Mouse (Mus musculus) brain, adult 2 months (tissue): ENCODE data around the gene Hydin.

Experiments used
- DNase-seq: peaks from one replicate; pipeline ENCODE4 v3.0.0; 2011; ENCODE audit warnings: low read depth, low spot score

The Hydin gene

GRCm38 (mm10) chr8:110444276-110444675 lies 177.5 kb downstream of the Hydin start:
- DNase-seq, result no peak

DNA sequence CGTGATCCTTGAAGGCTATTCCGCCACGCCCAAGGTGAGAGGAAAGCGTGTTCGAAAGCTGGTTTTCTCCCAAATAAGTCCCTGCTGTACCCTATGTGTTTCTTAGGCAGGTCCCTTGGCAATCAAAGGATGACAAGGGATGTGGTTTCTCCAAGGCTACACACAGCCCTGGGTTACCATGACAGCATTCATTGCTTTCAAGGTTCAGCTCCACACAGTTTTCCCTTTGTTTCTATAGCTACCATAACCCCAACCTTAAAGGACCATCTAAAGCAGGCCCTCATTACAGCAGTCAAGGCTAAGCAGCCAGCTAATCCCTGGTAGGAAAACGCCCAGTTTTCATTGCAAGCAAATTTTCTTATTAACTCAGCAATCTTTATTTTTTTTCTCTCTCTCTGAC lies 183.7 kb downstream of the Hydin start:
- DNase-seq, result peak; percentile 10

DNA sequence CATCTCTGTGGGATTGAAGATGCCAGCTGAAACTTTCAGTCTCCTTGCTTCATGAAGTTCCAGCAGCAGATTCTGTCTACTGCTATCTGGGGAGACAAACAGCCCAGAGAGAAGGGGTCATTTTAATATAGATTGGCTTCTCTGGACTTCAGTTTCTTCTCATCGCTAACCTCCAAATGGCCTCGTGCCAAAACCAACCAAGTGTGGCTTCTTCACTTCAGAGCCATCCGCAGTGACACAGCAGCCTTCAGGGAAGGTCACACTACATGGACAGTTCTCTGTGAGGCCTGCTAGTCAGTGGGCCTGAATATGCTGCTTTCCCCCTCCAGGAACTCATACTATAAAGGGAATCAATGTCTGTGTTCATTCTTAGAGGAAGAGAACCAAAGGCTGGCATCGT lies 187.7 kb downstream of the Hydin start:
- DNase-seq, result no peak

GRCm38 (mm10) chr8:110457424-110457823 lies 190.6 kb downstream of the Hydin start:
- DNase-seq, result no peak

DNA sequence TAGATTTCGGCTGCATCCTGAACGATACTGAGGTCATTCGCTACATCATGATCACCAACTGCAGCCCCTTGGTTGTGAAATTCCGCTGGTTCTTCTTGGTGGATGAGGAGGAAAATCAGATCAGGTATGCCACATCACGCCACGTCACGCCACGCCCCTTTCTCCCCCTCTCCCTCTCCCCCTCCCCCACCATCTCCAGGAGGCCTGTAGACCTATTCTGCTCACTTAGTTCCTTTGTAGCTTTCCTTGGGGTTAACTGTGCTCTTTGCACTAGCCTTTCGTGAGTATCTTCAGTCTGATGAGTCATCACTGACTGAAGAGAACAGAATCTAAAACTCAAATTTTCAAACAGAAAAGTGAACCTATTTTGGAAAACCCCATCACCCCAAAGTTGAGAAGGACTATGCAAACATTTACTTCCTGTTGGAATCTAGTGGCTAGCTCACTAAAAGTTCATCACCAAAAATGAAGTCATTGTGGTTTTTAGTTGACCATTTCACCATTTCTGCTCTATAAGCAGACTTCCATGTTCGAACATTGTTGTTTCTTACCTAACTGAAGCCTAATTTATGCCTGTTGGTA lies 195.9 kb downstream of the Hydin start:
- DNase-seq, result no peak

DNA sequence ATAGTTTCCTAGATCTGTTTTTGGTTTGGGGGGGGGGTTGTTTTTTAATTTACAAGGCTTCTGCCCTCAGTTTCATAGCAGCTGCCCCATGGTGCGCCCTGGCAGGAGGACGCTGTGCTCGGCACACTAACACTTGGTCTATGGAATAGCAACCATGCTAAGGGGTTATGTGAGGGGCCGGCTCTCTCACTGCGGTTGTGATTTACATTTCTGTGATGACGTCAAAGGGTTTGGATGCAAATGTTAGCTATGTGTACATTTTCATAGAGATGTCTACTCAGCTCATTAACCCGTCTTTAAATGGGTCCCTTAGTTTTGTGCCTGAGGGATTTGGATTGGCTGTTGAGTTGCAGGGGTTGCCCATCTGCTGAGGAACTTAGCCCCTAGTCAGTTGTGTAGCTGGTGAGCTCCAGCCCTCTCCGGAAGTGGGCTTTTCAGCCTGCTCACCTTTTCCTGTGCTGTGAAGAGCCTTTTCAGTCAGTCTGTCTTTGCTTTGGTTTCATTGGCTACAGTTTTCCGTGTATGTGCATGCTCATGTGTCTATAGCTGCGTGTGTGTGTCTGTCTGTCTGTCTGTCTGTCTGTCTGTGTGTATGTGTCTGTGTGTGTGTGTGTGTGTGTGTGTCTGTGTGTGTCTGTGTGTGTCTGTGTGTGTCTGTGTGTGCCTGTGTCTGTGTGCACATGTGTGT lies 197.1 kb downstream of the Hydin start:
- DNase-seq, result no peak

- DNase-seq, result peak; percentile 69
Observed at GRCm38 (mm10) chr8:110465606-110466005, 198.8 kb downstream of the Hydin start.

GRCm38 (mm10) chr8:110477256-110477655 lies 210.5 kb downstream of the Hydin start:
- no peak for DNase-seq

- peak; percentile 86 for DNase-seq
Observed at GRCm38 (mm10) chr8:110478576-110478975, 211.8 kb downstream of the Hydin start.

DNA sequence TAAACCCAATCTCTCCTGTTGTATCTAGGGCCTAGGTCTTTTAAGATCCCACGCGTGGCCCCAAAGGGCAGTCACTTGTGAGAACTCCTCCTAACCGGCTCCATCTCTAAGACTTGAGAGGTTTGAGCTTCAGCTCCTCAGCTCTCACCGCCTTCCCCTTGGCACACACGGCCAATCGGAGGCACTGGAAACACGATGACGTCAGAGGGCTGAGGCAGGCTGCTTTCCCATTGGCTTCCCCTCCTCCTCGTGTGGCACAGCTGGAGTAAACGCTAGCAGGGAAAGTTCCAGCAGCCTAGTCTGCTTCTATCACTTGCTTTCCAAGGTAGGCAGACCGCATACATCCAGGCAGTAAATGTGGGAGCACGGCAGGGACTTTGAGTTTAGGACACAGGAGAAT lies 212.6 kb downstream of the Hydin start:
- peak; percentile 15 for DNase-seq

- no peak for DNase-seq
Observed at GRCm38 (mm10) chr8:110482275-110482674, 215.5 kb downstream of the Hydin start.

- no peak for DNase-seq
Observed at GRCm38 (mm10) chr8:110485234-110485633, 218.5 kb downstream of the Hydin start.

GRCm38 (mm10) chr8:110486020-110486419 lies 219.2 kb downstream of the Hydin start:
- DNase-seq, result no peak

- no peak for DNase-seq
Observed at GRCm38 (mm10) chr8:110487644-110488043, 220.9 kb downstream of the Hydin start.

- peak; percentile 19 for DNase-seq
Observed at GRCm38 (mm10) chr8:110489344-110489743, 222.6 kb downstream of the Hydin start.

- DNase-seq, result no peak
Observed at GRCm38 (mm10) chr8:110491118-110491517, 224.3 kb downstream of the Hydin start.

GRCm38 (mm10) chr8:110496286-110496685 lies 229.5 kb downstream of the Hydin start:
- DNase-seq, result no peak

DNA sequence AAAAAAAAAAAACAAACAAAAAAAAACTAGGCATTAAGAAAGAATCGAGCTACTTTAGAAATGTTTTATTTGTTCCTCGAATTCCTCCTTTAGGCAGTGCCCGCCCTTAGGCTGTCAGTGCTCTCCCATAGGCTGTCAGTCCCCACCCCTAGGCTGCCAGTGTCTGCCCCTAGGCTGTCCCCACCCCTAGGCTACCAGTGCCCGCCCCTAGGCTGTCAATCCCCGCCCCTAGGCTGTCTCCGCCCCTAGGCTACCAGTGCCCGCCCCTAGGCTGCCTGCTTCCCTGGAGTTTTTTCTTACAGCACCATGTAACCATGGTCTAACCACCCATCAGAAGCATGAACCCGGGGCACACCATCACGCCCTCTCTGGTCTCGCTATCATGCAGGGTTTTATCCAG lies 233.5 kb downstream of the Hydin start:
- DNase-seq, result no peak

- no peak for DNase-seq
Observed at GRCm38 (mm10) chr8:110500661-110501060, 233.9 kb downstream of the Hydin start.

DNA sequence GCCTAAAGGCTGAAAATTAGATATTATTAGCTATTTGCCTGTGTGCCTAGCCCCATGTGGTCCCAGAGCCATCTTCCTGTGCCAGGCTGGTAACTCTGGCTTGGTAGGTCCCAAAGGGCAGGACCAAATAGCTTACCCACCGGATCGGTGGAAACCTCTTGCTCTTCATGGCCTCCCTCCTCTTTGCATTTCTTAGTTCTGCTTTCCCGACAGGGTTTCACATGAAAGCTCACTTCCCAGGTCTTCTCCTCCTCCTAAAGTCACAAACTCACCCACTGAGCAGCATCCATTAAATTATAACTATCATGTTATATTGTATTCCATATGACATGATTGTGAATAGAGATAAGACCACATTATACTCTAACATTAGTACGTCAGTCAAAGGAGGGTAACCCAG lies 234.6 kb downstream of the Hydin start:
- no peak for DNase-seq

DNA sequence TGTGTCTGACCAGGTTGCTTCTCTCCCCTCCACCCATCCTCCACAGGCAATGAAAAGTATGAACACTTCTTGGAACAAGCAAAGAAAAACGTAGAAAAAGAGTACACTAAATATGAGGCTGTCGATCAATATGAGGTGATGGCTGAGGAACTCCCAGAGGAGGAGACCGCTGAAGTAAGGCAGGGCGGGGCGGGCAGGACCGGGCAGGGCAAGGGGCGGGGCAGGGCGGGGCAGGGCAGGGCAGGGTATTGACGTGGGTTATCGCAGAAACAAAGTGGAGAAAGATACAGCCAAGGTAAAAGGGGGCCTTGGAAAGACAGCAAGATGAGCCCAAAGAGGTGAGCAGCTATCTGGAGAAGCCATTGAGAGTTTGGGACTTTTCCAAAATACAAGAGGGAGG lies 236.1 kb downstream of the Hydin start:
- no peak for DNase-seq

- peak; percentile 16 for DNase-seq
Observed at GRCm38 (mm10) chr8:110508766-110509165, 242.0 kb downstream of the Hydin start.

DNA sequence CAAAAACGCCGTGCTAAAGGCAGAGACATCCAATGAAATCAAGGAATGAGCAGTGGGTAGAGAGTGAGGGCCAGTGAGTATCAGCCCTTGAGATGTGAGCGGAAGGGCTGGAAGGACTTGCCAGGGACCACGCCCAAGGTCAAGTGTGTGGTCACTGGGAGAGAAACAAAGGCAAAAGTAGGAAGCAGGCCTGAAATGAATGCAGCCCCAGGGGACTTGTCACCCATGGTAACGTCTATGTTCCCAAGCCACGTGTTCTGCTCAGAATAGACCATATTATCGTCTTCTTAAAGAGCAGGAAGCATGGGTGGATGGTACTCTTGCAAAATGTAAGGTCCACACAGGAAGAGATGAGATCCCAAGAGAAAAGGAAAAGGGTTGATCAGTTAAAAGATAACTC lies 253.0 kb downstream of the Hydin start:
- no peak for DNase-seq

DNA sequence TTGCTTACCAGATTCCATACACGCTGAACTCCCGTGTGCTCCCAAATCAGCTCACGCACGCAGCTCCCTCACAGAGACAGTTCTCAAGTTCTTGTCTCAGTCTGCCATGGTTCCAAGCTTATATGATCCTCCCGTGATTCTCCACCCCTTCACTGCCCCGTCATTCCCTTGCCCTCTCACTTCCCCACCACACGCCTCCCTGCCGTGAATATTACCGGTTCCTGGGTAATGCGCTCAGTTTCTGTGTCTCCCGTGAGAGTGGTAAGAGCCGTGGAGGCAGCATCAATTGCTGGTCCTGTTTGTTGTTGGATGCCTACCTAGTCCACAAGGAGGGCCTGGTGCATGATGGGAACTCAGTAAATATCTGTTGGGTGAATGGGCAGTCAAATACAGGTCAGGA lies 255.1 kb downstream of the Hydin start:
- no peak for DNase-seq
